Mouse (Mus musculus): ENCODE measurements around the gene Cfap77. TPM values are rescaled to one million over a fixed set of nuclear protein-coding genes. Genes with fewer than 3 reads are reported as not detected.

The Cfap77 gene
- polyA plus RNA-seq, 1 experiment from 2014 or later, result 0.18 TPM

- Histone ChIP-seq H3K36me3 (ENCODE audit: control insufficient read depth, insufficient read depth, low read length) (no peaks in the 10 kb centered on the region), H3K4me2 (ENCODE audit: low read length) (no peak overlapping the region), H3K4me1 (ENCODE audit: control insufficient read depth in 2 of 2, insufficient read depth in 2 of 2, low read length in 2 of 2) (no peaks in the 10 kb centered on the region), H3K4me3 (ENCODE audit: control insufficient read depth in 1 of 2, insufficient read depth in 1 of 2, low read depth in 1 of 2, low read length in 2 of 2) (no peak overlapping the region), H3K9me3 (ENCODE audit: control insufficient read depth, low read length) (no peaks in the 10 kb centered on the region), H3K9ac (ENCODE audit: low read length) (no peak overlapping the region), H3K27me3 (ENCODE audit: control insufficient read depth, insufficient read depth, low read length) (0 out of 2 replicates have a peak, but pooled peaks cover 3% of the 10 kb centered on the region), H3K27ac (replicated peaks in 1 of 2; ENCODE audit: control insufficient read depth in 1 of 2, insufficient read depth in 1 of 2, low read depth in 2 of 2, low read length in 2 of 2) (no peak overlapping the region)
- whole genome bisulfite sequencing, result 84% methylated on average over 3 of the region's 3 CpGs
- ATAC-seq (ENCODE audit: insufficient number of reproducible peaks, insufficient read depth, low FRiP score, low read depth), result no peak
These were observed 124.3 kb downstream of the Cfap77 start for GRCm38 (mm10) chr2:28930571-28930970.

- 1% methylated on average over 4 of the region's 4 CpGs for WGBS
- no peak for ATAC-seq (ENCODE audit: insufficient number of reproducible peaks, insufficient read depth, low FRiP score, low read depth)
- no peak overlapping the region for H3K4me2 ChIP-seq (ENCODE audit: low read length)
These were observed 131.0 kb downstream of the Cfap77 start for GRCm38 (mm10) chr2:28923912-28924311.

GRCm38 (mm10) chr2:28919001-28919400 lies 135.9 kb downstream of the Cfap77 start:
- H3K36me3 ChIP-seq (ENCODE audit: control insufficient read depth, insufficient read depth, low read length), result no peaks in the 10 kb centered on the region
- H3K27ac ChIP-seq (replicated peaks in 1 of 2; ENCODE audit: control insufficient read depth in 1 of 2, insufficient read depth in 1 of 2, low read depth in 2 of 2, low read length in 2 of 2), result no peak overlapping the region
- no peaks in the 10 kb centered on the region for H3K9me3 ChIP-seq (ENCODE audit: control insufficient read depth, low read length)
- peaks cover 92% of the 10 kb centered on the region for H3K27me3 ChIP-seq (ENCODE audit: control insufficient read depth, insufficient read depth, low read length)
- WGBS, result 0% methylated on average over 4 of the region's 4 CpGs
- H3K4me1 ChIP-seq (ENCODE audit: control insufficient read depth in 2 of 2, insufficient read depth in 2 of 2, low read length in 2 of 2), result no peaks in the 10 kb centered on the region; a peak in 1 of 4 replicates
- no peak for ATAC-seq (ENCODE audit: insufficient number of reproducible peaks, insufficient read depth, low FRiP score, low read depth)
- no peak overlapping the region for H3K9ac ChIP-seq (ENCODE audit: low read length)
- no peak overlapping the region for H3K4me2 ChIP-seq (ENCODE audit: low read length)
- no peak overlapping the region for H3K4me3 ChIP-seq (ENCODE audit: control insufficient read depth in 1 of 2, insufficient read depth in 1 of 2, low read depth in 1 of 2, low read length in 2 of 2)

More at GRCm38 (mm10) chr2:28923912-28924311, 131.0 kb downstream of the Cfap77 start:
- Histone ChIP-seq H3K27me3 (ENCODE audit: control insufficient read depth, insufficient read depth, low read length) (peaks cover 58% of the 10 kb centered on the region), H3K9ac (ENCODE audit: low read length) (no peak overlapping the region), H3K36me3 (ENCODE audit: control insufficient read depth, insufficient read depth, low read length) (no peaks in the 10 kb centered on the region), H3K9me3 (ENCODE audit: control insufficient read depth, low read length) (no peaks in the 10 kb centered on the region), H3K4me3 (ENCODE audit: control insufficient read depth in 1 of 2, insufficient read depth in 1 of 2, low read depth in 1 of 2, low read length in 2 of 2) (no peak overlapping the region), H3K27ac (replicated peaks in 1 of 2; ENCODE audit: control insufficient read depth in 1 of 2, insufficient read depth in 1 of 2, low read depth in 2 of 2, low read length in 2 of 2) (no peak overlapping the region), H3K4me1 (ENCODE audit: control insufficient read depth in 2 of 2, insufficient read depth in 2 of 2, low read length in 2 of 2) (no peaks in the 10 kb centered on the region)

- under 1% methylated on average over 73 of the region's 73 CpGs for WGBS
- ATAC-seq (ENCODE audit: insufficient number of reproducible peaks, insufficient read depth, low FRiP score, low read depth), result no peak
- Histone ChIP-seq H3K27me3 (ENCODE audit: control insufficient read depth, insufficient read depth, low read length) (peaks cover 92% of the 10 kb centered on the region), H3K4me3 (ENCODE audit: control insufficient read depth in 1 of 2, insufficient read depth in 1 of 2, low read depth in 1 of 2, low read length in 2 of 2) (peak overlapping the region in 1 of 2 experiments; percentile 3; a peak in 2 of 4 replicates), H3K27ac (replicated peaks in 1 of 2; ENCODE audit: control insufficient read depth in 1 of 2, insufficient read depth in 1 of 2, low read depth in 2 of 2, low read length in 2 of 2) (no peak overlapping the region), H3K4me1 (ENCODE audit: control insufficient read depth in 2 of 2, insufficient read depth in 2 of 2, low read length in 2 of 2) (no peaks in the 10 kb centered on the region; a peak in 1 of 4 replicates), H3K9me3 (ENCODE audit: control insufficient read depth, low read length) (no peaks in the 10 kb centered on the region), H3K36me3 (ENCODE audit: control insufficient read depth, insufficient read depth, low read length) (no peaks in the 10 kb centered on the region), H3K9ac (ENCODE audit: low read length) (no peak overlapping the region), H3K4me2 (ENCODE audit: low read length) (peak overlapping the region; percentile 14; the same call in 1 of the 2 replicates)
These were observed 137.1 kb downstream of the Cfap77 start for GRCm38 (mm10) chr2:28917518-28918361.

- no peak overlapping the region for H3K4me3 ChIP-seq (ENCODE audit: control insufficient read depth in 1 of 2, insufficient read depth in 1 of 2, low read depth in 1 of 2, low read length in 2 of 2)
- ATAC-seq (ENCODE audit: insufficient number of reproducible peaks, insufficient read depth, low FRiP score, low read depth), result no peak
- no peak overlapping the region for H3K27ac ChIP-seq (replicated peaks in 1 of 2; ENCODE audit: control insufficient read depth in 1 of 2, insufficient read depth in 1 of 2, low read depth in 2 of 2, low read length in 2 of 2)
- H3K9me3 ChIP-seq (ENCODE audit: control insufficient read depth, low read length), result no peaks in the 10 kb centered on the region
- H3K4me1 ChIP-seq (ENCODE audit: control insufficient read depth in 2 of 2, insufficient read depth in 2 of 2, low read length in 2 of 2), result no peaks in the 10 kb centered on the region; a peak in 1 of 4 replicates
- H3K27me3 ChIP-seq (ENCODE audit: control insufficient read depth, insufficient read depth, low read length), result peaks cover 94% of the 10 kb centered on the region
- H3K9ac ChIP-seq (ENCODE audit: low read length), result no peak overlapping the region
- WGBS, result 6% methylated on average over 11 of the region's 11 CpGs
- no peak overlapping the region for H3K4me2 ChIP-seq (ENCODE audit: low read length)
- no peaks in the 10 kb centered on the region for H3K36me3 ChIP-seq (ENCODE audit: control insufficient read depth, insufficient read depth, low read length)
These were observed 137.7 kb downstream of the Cfap77 start for GRCm38 (mm10) chr2:28917156-28917517.

- no peaks in the 10 kb centered on the region for H3K9me3 ChIP-seq (ENCODE audit: control insufficient read depth, low read length)
- H3K27ac ChIP-seq (replicated peaks in 1 of 2; ENCODE audit: control insufficient read depth in 1 of 2, insufficient read depth in 1 of 2, low read depth in 2 of 2, low read length in 2 of 2), result no peak within 1 kb of the TSS
- no peak within 1 kb of the TSS for H3K9ac ChIP-seq (ENCODE audit: low read length)
- peaks cover 97% of the 10 kb centered on the region for H3K27me3 ChIP-seq (ENCODE audit: control insufficient read depth, insufficient read depth, low read length)
- H3K36me3 ChIP-seq (ENCODE audit: control insufficient read depth, insufficient read depth, low read length), result no peaks in the 10 kb centered on the region
- H3K4me3 ChIP-seq (ENCODE audit: control insufficient read depth in 1 of 2, insufficient read depth in 1 of 2, low read depth in 1 of 2, low read length in 2 of 2), result peak within 1 kb of the TSS in 1 of 2 experiments; percentile 3; a peak in 2 of 4 replicates
- ATAC-seq (ENCODE audit: insufficient number of reproducible peaks, insufficient read depth, low FRiP score, low read depth), result no peak
- H3K4me1 ChIP-seq (ENCODE audit: control insufficient read depth in 2 of 2, insufficient read depth in 2 of 2, low read length in 2 of 2), result no peaks in the 10 kb centered on the region; a peak in 1 of 4 replicates
- WGBS, result 2% methylated on average over 18 of the region's 18 CpGs
- H3K4me2 ChIP-seq (ENCODE audit: low read length), result peak within 1 kb of the TSS; percentile 14; the same call in 1 of the 2 replicates
These were observed 138.4 kb downstream of the Cfap77 start, which contains the start of gene Barhl1 for GRCm38 (mm10) chr2:28916513-28916865. Barhl1 (minus strand) TSS chr2:28916668.

GRCm38 (mm10) chr2:28915768-28916512 lies 138.9 kb downstream of the Cfap77 start:
- Histone ChIP-seq H3K27me3 (ENCODE audit: control insufficient read depth, insufficient read depth, low read length) (peaks cover 97% of the 10 kb centered on the region), H3K4me2 (ENCODE audit: low read length) (no peak overlapping the region), H3K36me3 (ENCODE audit: control insufficient read depth, insufficient read depth, low read length) (no peaks in the 10 kb centered on the region), H3K4me3 (ENCODE audit: control insufficient read depth in 1 of 2, insufficient read depth in 1 of 2, low read depth in 1 of 2, low read length in 2 of 2) (no peak overlapping the region; a peak in 1 of 4 replicates), H3K4me1 (ENCODE audit: control insufficient read depth in 2 of 2, insufficient read depth in 2 of 2, low read length in 2 of 2) (no peaks in the 10 kb centered on the region; a peak in 1 of 4 replicates), H3K9ac (ENCODE audit: low read length) (no peak overlapping the region), H3K9me3 (ENCODE audit: control insufficient read depth, low read length) (no peaks in the 10 kb centered on the region), H3K27ac (replicated peaks in 1 of 2; ENCODE audit: control insufficient read depth in 1 of 2, insufficient read depth in 1 of 2, low read depth in 2 of 2, low read length in 2 of 2) (no peak overlapping the region)
- WGBS, result 1% methylated on average over 48 of the region's 50 CpGs
- 0 out of 2 replicates have a peak, but pooled peaks have one; percentile 50 for ATAC-seq (ENCODE audit: insufficient number of reproducible peaks, insufficient read depth, low FRiP score, low read depth)
